Mouse (Mus musculus): ENCODE results near the gene Nutm2. TPM values are rescaled to one million over a fixed set of nuclear protein-coding genes. Genes with fewer than 3 reads are reported as not detected.
A peak's percentile ranks its signal among the peaks of the same experiment; 100 is the strongest.
"Not testable (repeated sequence)": the region's sequence is repeated elsewhere in the genome, so short reads cannot be mapped to it uniquely, and the experiment has no call there.

The Nutm2 gene
- polyA plus RNA-seq (2016; fragmentation: Nextera tagmentation; extraction: Ambion mirVana), result not detected in 2 replicates

DNA sequence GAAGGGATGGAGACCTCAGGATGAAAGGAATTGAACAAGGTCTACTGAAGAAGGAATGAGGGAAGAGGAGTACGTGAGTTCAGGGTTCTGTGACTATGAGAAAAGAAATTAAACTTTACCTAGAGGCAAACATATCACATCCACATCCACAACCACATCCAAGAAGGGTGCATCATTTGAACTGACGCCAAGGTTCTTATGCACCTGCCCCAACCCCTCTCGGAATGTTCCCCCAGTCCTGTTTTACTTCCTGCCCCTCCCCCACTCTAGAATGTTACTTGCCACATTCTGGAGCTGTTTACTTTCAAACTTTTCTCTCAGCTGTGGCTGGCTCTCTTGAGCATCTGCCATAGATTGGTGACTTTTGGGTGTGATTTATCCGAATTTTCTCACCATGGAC, at the start of gene Nutm2:
Gene Nutm2 (plus strand): TSS at position 301 of the 400 bp plus-strand sequence.
- Histone ChIP-seq H3K4me2 (replicated peaks) (no peak within 1 kb of the TSS), H3K4me1 (no peaks in the 10 kb centered on the region), H3K27ac (no peak within 1 kb of the TSS), H3K4me3 (no peak within 1 kb of the TSS), H3K9ac (no peak within 1 kb of the TSS), H3K27me3 (no peaks in the 10 kb centered on the region), H3K9me3 (replicated peaks) (no peaks in the 10 kb centered on the region), H3K36me3 (no peaks in the 10 kb centered on the region)
- 85% methylated on average over 4 of the region's 4 CpGs for WGBS
- ATAC-seq (ENCODE audit: low FRiP score), result no peak

DNA sequence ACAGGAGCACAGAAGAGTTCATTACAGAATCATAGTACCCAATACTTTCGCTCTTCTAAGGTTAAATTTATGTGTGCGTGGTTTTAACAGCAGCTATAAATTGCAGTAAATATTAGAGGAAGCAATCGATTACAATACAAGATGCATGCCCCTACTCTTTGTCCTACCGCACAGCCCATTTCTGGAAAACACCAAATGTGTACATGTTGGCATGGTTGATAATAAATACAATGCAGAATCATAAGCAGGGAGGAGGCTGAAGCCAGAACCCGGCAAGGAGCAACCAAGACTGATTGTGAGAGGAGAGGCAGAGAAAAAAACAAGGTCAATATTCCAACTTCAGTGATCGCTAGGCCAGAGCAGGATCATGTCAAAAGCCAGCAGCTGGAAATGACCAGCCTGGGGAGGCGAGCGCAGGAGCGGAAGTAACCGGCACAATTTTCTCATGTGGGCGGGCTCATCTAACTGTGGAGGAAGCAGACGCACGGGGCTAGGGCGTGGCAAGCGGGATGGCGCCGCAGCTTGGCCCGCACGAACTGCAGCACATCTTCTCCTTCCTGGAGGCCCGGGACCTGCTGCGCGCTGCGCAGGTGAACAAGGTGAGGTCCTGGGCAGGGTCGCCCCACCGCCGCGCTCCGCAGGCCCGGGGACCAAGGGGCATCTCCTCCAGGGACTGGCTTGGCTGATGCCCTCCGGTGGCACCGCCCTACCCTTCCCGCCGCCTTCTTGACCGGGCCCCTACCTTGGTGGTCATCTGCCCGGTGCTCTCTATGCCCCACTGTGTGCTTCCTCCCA, 49.5 kb upstream of the Nutm2 start, which contains the start of gene Fbxw17:
Gene Fbxw17 (plus strand): TSS at position 476 of the 795 bp plus-strand sequence.
- H3K27ac ChIP-seq, result peak within 1 kb of the TSS; percentile 62
- 13% methylated on average over 33 of the region's 35 CpGs for WGBS
- peaks cover 12% of the 10 kb centered on the region; the same call in 1 of the 2 replicates for H3K36me3 ChIP-seq
- no peaks in the 10 kb centered on the region for H3K9me3 ChIP-seq (replicated peaks)
- peak; percentile 98 for ATAC-seq (ENCODE audit: low FRiP score)
- H3K27me3 ChIP-seq, result no peaks in the 10 kb centered on the region
- peak within 1 kb of the TSS; percentile 89 for H3K9ac ChIP-seq
- H3K4me2 ChIP-seq (replicated peaks), result peak within 1 kb of the TSS; percentile 74
- peak within 1 kb of the TSS; percentile 92 for H3K4me3 ChIP-seq
- H3K4me1 ChIP-seq, result peaks cover 10% of the 10 kb centered on the region

DNA sequence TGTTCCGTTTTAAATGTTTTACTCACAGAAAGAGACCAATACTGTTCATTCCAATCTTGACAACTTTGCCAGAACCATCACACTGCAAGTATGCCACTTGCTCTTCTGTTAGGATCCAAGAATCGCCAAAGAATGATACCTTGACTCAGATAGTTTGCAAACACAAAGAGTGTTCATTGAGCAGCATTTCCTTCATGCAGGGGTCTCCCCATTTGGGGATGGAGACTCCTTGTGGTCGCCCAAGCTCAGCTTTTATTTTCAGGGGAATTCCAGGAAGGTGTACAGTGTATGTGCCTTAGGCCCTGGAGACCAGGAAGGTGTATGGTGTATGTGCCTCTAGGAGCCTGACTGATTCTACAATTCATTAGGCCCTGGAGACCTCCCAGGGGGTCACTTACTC, 48.7 kb upstream of the Nutm2 start:
- ATAC-seq (ENCODE audit: low FRiP score), result peak; percentile 6; the same call in 1 of the 2 replicates
- WGBS, result 53% methylated on average over 3 of the region's 3 CpGs

DNA sequence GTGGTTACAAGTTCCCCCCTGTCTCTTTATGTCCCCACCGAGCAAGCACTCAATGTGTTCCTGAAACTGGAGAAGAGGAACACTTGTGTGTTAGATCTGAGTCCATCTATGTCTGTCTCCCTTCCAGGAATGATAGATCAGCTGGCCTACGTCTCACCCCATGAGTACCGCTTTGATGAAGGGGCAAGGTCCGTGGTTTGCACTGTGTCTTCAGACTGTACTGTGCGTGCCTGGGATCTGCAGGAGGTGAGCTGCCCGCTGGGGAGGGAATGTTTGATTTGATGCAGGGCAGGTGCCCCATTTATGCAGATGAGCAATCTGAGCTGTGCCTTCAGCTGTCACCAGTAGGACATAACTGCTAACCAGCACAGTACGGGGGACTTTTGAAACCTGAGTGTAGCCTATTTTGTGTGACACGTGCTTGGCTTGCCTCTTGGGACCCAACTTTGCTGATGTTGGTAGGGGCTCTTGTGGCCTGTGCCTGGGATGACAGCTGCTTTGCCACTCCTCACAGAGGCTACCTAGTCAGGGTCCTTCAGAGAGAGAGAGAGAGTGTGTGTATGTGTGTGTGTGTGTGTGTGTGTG, 43.4 kb upstream of the Nutm2 start:
- 80% methylated on average over 8 of the region's 8 CpGs for WGBS
- Histone ChIP-seq H3K27me3 (no peaks in the 10 kb centered on the region), H3K27ac (no peak overlapping the region), H3K36me3 (peaks cover 72% of the 10 kb centered on the region), H3K4me1 (peaks cover 4% of the 10 kb centered on the region), H3K9me3 (replicated peaks) (no peaks in the 10 kb centered on the region), H3K4me2 (replicated peaks) (no peak overlapping the region), H3K9ac (no peak overlapping the region), H3K4me3 (no peak overlapping the region)
- no peak for ATAC-seq (ENCODE audit: low FRiP score)

More for the DNA sequence above, 48.7 kb upstream of the Nutm2 start:
- Histone ChIP-seq H3K27ac (no peak overlapping the region), H3K4me1 (peaks cover 10% of the 10 kb centered on the region), H3K4me2 (replicated peaks) (peak overlapping the region; percentile 74), H3K4me3 (peak overlapping the region; percentile 92), H3K36me3 (peaks cover 20% of the 10 kb centered on the region), H3K9me3 (replicated peaks) (no peaks in the 10 kb centered on the region), H3K27me3 (no peaks in the 10 kb centered on the region), H3K9ac (peak overlapping the region; percentile 89)

DNA sequence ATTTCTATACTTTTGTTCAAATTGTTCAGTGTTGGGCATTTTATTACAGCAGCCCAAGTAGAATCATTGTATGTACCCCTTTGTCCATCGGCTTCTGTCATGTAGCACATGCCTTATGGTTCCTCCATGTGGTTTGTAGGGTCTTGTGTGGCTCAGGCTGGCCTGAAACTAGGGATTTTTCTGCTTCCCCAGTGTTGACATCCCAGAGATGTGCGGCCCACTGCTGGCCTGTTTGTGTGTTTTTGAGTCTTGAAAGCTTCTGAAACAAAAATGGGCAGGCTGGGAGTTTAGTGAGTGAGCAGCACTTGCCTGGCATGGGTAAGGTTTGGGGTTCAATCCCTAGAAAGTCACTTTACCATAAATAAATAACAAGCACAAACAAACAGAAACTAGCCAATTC, 42.6 kb upstream of the Nutm2 start:
- Histone ChIP-seq H3K36me3 (peaks cover 80% of the 10 kb centered on the region), H3K4me2 (replicated peaks) (no peak overlapping the region), H3K4me1 (no peaks in the 10 kb centered on the region), H3K4me3 (no peak overlapping the region), H3K27me3 (no peaks in the 10 kb centered on the region), H3K9ac (no peak overlapping the region), H3K9me3 (replicated peaks) (no peaks in the 10 kb centered on the region), H3K27ac (no peak overlapping the region)
- 94% methylated on average over 2 of the region's 2 CpGs for WGBS
- no peak for ATAC-seq (ENCODE audit: low FRiP score)

DNA sequence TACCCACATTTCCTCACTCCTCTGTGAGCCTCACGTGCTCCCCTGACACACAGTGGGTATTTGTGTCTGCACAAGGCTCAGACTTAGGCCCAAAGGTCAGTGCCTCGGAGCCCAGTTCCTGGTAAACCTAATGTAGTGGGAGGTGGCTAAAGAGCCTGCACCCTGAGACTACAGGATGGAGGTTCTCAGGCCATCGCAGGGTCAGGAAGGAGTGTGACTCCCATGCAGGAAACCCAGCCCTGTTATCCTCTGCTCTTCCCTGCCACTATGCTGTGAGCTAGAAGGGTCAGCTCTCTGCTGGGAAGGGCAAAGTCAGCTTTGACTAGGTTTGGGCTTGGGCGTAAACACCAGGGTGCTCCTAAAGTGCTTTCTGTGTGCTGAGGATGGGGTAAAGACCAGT, 40.4 kb upstream of the Nutm2 start:
- no peaks in the 10 kb centered on the region for H3K9me3 ChIP-seq (replicated peaks)
- H3K27me3 ChIP-seq, result no peaks in the 10 kb centered on the region
- no peak overlapping the region for H3K4me2 ChIP-seq (replicated peaks)
- H3K27ac ChIP-seq, result no peak overlapping the region
- H3K4me1 ChIP-seq, result no peaks in the 10 kb centered on the region
- no peak overlapping the region for H3K4me3 ChIP-seq
- no peak for ATAC-seq (ENCODE audit: low FRiP score)
- no peak overlapping the region for H3K9ac ChIP-seq
- peaks cover 90% of the 10 kb centered on the region for H3K36me3 ChIP-seq
- WGBS, result 93% methylated on average over 4 of the region's 4 CpGs

DNA sequence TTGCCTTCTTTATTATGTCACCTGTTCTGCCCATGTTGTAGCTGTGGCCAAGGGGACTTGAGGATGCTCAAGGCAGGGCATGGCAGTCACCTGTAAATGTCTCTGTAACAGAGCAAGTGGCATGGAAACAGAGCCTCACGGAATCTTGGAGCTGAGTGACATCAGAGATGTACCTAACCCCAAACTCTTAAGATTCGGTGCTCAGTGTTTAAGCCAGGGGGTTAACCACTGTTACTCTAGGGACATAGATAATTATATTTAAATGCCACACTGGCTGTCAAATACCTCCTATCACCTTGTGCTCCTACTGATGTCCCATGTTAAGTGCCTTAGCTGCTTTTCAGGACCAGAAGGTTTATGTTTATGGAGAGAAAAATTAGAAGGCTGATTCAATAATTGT, 23.3 kb upstream of the Nutm2 start, which contains the start of gene Gm47429:
Gene Gm47429 (minus strand): TSS at position 101 of the 400 bp plus-strand sequence.
- Histone ChIP-seq H3K9me3 (replicated peaks) (no peaks in the 10 kb centered on the region), H3K4me3 (no peak within 1 kb of the TSS), H3K27me3 (no peaks in the 10 kb centered on the region), H3K4me2 (replicated peaks) (no peak within 1 kb of the TSS), H3K9ac (no peak within 1 kb of the TSS), H3K36me3 (no peaks in the 10 kb centered on the region), H3K27ac (no peak within 1 kb of the TSS), H3K4me1 (no peaks in the 10 kb centered on the region)
- no peak for ATAC-seq (ENCODE audit: low FRiP score)
- 89% methylated on average over 2 of the region's 2 CpGs for WGBS

DNA sequence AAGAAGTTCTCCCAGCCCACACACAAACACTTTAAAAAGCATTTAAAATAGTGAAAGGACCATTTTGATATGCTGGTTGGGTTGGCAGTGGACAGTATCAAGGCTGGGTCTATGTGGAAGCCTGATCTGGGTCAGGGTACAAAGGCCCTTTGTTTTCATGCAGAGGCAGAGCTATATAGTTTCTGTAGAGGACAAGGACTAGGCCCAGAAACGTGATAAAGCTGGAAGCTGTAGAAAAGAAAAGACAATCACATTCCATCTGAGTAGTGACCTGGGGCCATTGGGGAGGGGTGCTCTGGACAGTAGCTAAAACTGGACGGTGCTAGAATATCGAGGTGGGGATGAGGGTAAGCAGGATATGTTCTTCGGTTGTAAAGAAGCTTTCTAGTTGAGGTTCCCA, 21.8 kb upstream of the Nutm2 start:
- Histone ChIP-seq H3K27ac (no peak overlapping the region), H3K4me1 (no peaks in the 10 kb centered on the region), H3K27me3 (no peaks in the 10 kb centered on the region), H3K9me3 (replicated peaks) (no peaks in the 10 kb centered on the region), H3K9ac (no peak overlapping the region), H3K4me2 (replicated peaks) (no peak overlapping the region), H3K4me3 (no peak overlapping the region), H3K36me3 (no peaks in the 10 kb centered on the region)
- no peak for ATAC-seq (ENCODE audit: low FRiP score)
- WGBS, result 57% methylated on average over 4 of the region's 4 CpGs

DNA sequence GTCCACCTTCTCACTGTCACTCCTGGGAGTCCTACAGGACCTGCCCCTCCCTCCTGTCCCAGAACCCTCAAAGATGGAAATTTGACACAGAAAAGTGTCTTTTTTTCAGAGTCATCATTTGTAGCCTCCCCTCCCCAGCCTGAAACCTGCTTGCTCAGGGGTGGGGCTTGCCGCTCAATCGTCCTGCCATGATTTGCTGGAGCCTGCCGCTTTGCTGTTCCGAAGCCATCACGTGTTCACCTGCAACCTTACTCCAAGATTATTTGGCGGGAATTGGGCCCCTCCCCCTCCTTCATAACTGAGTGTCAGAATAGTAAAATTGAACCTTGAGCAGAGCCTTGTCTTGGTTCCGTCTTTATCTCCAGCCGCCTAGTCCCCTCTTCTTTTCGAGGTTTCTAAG, 14.8 kb upstream of the Nutm2 start:
- H3K36me3 ChIP-seq; H3K27ac ChIP-seq; H3K27me3 ChIP-seq; H3K9ac ChIP-seq; H3K9me3 ChIP-seq (replicated peaks); H3K4me1 ChIP-seq; ATAC-seq (ENCODE audit: low FRiP score); H3K4me3 ChIP-seq; H3K4me2 ChIP-seq (replicated peaks): not testable (repeated sequence)
- 75% methylated on average over 9 of the region's 9 CpGs for WGBS

DNA sequence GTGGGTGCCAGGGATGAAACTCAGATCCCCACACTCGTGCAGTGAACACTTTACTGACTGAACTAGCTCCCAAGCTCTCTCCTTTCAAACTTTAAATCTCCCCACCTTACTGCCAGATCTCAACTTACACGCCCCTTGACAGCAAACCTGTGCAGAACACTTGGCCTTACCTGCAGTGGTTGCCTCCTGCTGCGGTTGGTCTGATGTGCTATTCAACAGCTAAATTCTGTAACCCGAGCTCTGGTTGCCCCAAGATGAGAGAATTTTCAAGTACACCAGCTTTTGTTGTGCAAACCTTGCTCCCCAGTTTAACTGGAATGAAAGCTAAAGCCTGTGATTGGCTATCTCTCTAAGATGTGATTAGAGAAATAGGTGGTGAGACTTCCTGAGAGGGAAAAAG, 13.7 kb upstream of the Nutm2 start:
- WGBS, result 39% methylated on average over 4 of the region's 4 CpGs
- Histone ChIP-seq H3K4me1 (no peaks in the 10 kb centered on the region), H3K4me3 (no peak overlapping the region), H3K9ac (no peak overlapping the region), H3K4me2 (replicated peaks) (no peak overlapping the region), H3K27me3 (no peaks in the 10 kb centered on the region), H3K27ac (no peak overlapping the region), H3K36me3 (no peaks in the 10 kb centered on the region), H3K9me3 (replicated peaks) (no peaks in the 10 kb centered on the region)
- no peak for ATAC-seq (ENCODE audit: low FRiP score)

DNA sequence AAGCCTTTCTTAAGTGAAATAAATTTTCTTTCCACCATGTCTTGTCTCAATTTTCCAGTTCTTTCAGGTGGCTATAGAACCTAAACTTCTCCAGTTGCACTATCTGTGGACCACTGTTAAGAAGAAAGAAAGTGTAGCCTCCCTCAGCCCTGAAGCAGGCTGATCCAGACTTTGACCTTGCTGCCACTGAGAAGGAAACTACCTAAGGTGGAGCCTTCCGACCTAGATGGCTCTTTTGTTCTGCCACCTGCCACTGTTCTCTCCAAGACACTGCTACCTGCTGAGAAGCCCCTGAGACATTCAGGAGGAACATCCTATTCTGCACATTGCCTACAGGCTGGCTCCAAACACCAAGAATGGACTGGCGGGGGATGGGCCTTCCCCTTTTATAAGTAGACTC, 6.7 kb upstream of the Nutm2 start:
- not testable (repeated sequence) for H3K4me3 ChIP-seq

DNA sequence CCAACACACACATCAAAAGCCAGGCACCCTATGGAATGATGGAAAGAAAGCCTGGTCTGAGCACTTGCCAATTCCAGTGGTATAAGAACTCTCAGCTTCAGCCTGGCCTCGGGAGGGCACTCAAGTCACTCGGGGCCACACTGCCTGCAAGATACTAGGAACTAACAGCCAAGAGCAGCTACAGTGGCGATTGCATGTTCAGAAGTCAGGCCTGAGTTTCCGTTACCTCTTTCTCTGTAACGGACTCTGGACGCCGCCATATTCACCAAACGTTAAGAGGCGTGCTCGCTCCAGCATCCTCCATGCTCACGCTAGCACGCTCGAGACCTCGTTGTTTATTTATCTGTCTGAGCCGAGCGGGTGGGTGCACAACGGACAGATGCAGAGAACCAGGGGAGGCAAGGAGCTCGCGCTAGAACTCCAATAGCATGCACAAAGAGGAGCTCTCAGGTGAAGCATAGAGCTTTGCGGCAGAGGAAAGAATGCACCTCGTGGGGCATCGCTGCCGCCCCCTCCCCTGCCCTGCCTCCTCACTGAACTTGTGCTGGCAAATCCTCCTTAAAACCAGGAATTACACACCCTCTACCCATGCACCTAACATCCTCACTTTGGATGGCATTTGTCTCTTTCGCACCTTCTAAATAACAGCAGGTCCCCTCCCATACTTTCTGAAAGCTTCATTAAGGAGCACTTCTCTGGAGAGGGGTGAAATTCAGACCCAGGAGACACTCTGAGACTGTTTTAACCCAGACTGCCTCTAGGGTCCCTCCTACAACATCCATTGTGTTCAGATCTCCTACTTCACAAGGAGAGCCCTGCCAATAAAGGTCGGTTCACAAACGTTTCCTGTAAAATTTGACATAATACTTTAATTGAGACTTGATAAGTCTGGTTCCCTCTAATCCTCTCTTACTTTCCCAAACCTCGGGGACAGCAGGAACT, 2.2 kb upstream of the Nutm2 start:
- Histone ChIP-seq H3K4me2 (replicated peaks) (peak overlapping the region; percentile 42), H3K4me1 (no peaks in the 10 kb centered on the region), H3K9me3 (replicated peaks) (no peaks in the 10 kb centered on the region), H3K36me3 (no peaks in the 10 kb centered on the region), H3K9ac (peak overlapping the region; percentile 27; the same call in 1 of the 2 replicates), H3K27me3 (no peaks in the 10 kb centered on the region), H3K4me3 (peak overlapping the region; percentile 23), H3K27ac (no peak overlapping the region)
- no peak for ATAC-seq (ENCODE audit: low FRiP score)
- 47% methylated on average over 27 of the region's 27 CpGs for WGBS

More for the DNA sequence above, 6.7 kb upstream of the Nutm2 start:
- not testable (repeated sequence) for ATAC-seq (ENCODE audit: low FRiP score); H3K4me2 ChIP-seq (replicated peaks); H3K27ac ChIP-seq; H3K4me1 ChIP-seq; H3K36me3 ChIP-seq; H3K27me3 ChIP-seq; H3K9me3 ChIP-seq (replicated peaks); H3K9ac ChIP-seq
- 68% methylated on average over 2 of the region's 2 CpGs for WGBS

All from hindbrain, embryonic 12.5 days (tissue).